Mouse (Mus musculus) small intestine, adult 2 months (tissue): ENCODE data around the gene 1110002E22Rik. TPM values are rescaled to one million over a fixed set of nuclear protein-coding genes. Genes with fewer than 3 reads are reported as not detected.

Experiments used
- H3K27ac ChIP-seq: fragments of 200-500 bp; 2 replicates; pipeline ENCODE4 v1.5.1; 2012; ENCODE audit warnings: low read depth, low read length, control low read depth, inconsistent platforms; ENCODE audit not compliant: insufficient read depth
- H3K27me3 ChIP-seq: fragments of 200-500 bp; 2 replicates; pipeline ENCODE4 v1.6.1; 2012; ENCODE audit warnings: mild to moderate bottlenecking, moderate library complexity, low read length, inconsistent platforms; ENCODE audit not compliant: control insufficient read depth, insufficient read depth
- H3K36me3 ChIP-seq: fragments of 200-500 bp; 2 replicates; pipeline ENCODE4 v1.6.1; 2012; ENCODE audit warnings: mild to moderate bottlenecking, low read length, control low read depth, inconsistent platforms; ENCODE audit not compliant: control insufficient read depth, insufficient read depth
- H3K4me1 ChIP-seq: fragments of 200-500 bp; 2 replicates; pipeline ENCODE4 v1.6.1; 2012; ENCODE audit warnings: low read length, inconsistent platforms, mixed read lengths; ENCODE audit not compliant: control insufficient read depth, insufficient read depth, insufficient read length
- H3K4me3 ChIP-seq: fragments of 200-500 bp; 2 replicates; pipeline ENCODE4 v1.5.1; 2012; ENCODE audit warnings: low read depth, mild to moderate bottlenecking, control low read depth, inconsistent platforms, low read length, moderate library complexity
- CTCF ChIP-seq: fragments of 200-500 bp; IDR thresholded peaks from 2 replicates; pipeline ENCODE4 v1.5.1; 2012; ENCODE audit warnings: low read depth, mild to moderate bottlenecking, control low read depth, inconsistent platforms, low read length, moderate library complexity, mixed read lengths; ENCODE audit not compliant: insufficient replicate concordance, insufficient read length; ENCODE audit errors: extremely low read depth
- POLR2A ChIP-seq: fragments of 200-500 bp; IDR thresholded peaks from 2 replicates; pipeline ENCODE4 v1.6.1; 2012; ENCODE audit warnings: low read depth, mild to moderate bottlenecking, control low read depth, inconsistent platforms, low read length, moderate library complexity
- WGBS: fragments of 180-500 bp; shearing (Covaris S2); methylation state at CpG from one replicate; pipeline ENCODE4 v1.1.7; 2018; 5-methylcytosine and 5-hydroxymethylcytosine counted together
- polyA plus RNA-seq: library from polyadenylated mRNA; depleted of rRNA; stranded (reverse); fragments of >200 nt; gene quantifications from 2 replicates; pipeline ENCODE4 v1.2.3, GENCODE M21; 2012

The 1110002E22Rik gene
- polyA plus RNA-seq, 1 experiment = 0.04 TPM

DNA sequence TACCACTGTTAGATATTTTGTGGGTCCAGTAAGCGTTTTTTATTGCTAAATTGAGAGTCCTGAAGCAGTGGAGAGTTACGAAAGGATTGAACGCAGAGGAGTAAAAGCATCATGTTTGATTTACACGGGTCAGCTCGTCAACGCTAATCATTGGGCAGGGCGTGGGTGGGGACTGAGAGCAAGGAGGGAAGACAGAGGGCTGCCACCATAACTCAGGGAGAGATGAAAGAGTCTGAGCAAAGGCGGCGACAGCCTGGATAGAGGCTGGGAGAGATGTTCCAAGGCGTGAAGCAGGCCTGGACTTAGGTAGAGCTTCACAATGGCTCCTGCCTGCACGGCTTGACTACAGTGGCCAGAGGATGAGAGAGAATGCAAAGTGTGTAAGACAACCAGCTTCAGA is 14.1 kb upstream of the 1110002E22Rik start:
- WGBS = 58% methylated on average over 11 of the region's 11 CpGs
- TF ChIP-seq CTCF = no peak
- TF ChIP-seq POLR2A = no peak

DNA sequence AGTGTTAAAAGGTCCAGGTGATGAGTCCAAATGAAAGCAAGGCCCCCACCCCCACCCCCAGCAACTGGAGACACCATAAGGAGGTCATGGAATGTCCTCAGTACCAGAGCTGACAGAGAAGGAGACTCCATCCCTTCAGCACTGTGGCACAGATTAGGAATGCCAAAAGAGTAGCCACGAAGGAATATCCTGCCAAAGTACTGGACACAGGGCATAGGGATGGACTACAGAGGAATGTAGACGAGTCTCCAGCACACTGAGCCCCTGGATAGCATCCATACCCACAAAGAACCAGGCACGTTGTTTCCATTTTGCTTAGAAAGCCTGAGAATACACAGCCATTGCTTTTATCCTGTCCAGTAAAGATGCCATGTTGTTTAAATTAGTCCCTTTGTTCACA is 13.4 kb upstream of the 1110002E22Rik start:
- no peaks in the 10 kb centered on the region for H3K36me3 ChIP-seq
- WGBS = 77% methylated on average over 3 of the region's 3 CpGs
- no peak overlapping the region for H3K4me3 ChIP-seq

More for the DNA sequence above, 14.1 kb upstream of the 1110002E22Rik start:
- H3K4me3 ChIP-seq = no peak overlapping the region
- H3K4me1 ChIP-seq = no peaks in the 10 kb centered on the region
- H3K27ac ChIP-seq = no peak overlapping the region
- no peaks in the 10 kb centered on the region for H3K27me3 ChIP-seq
- H3K36me3 ChIP-seq = no peaks in the 10 kb centered on the region

DNA sequence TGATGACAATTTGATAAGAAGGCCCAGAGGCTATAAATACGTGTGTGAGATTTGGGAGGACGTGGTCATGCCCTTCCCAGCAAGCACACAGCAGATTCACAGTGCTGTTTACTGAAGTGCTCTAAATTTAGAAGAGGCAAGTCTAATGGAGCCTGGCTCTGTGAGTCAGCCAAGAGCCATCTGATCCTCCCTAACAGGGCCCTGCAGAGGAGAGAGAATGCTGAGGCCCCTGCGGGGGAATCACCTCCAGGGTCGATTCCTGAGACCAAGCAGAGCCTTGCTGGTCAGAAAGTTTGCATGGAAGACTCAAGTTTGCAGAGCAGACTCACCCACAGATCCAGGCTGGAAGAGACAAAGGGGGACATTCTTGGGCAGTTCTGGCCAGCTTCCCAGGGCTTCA is 10.9 kb upstream of the 1110002E22Rik start:
- Histone ChIP-seq H3K4me3 (no peak overlapping the region), H3K36me3 (no peaks in the 10 kb centered on the region), H3K27me3 (no peaks in the 10 kb centered on the region), H3K4me1 (no peaks in the 10 kb centered on the region), H3K27ac (no peak overlapping the region)
- WGBS = 40% methylated on average over 4 of the region's 4 CpGs
- TF ChIP-seq CTCF (no peak), POLR2A (no peak)

More for the DNA sequence above, 13.4 kb upstream of the 1110002E22Rik start:
- TF ChIP-seq POLR2A = no peak
- Histone ChIP-seq H3K4me1 (no peaks in the 10 kb centered on the region), H3K27ac (no peak overlapping the region), H3K27me3 (no peaks in the 10 kb centered on the region)

DNA sequence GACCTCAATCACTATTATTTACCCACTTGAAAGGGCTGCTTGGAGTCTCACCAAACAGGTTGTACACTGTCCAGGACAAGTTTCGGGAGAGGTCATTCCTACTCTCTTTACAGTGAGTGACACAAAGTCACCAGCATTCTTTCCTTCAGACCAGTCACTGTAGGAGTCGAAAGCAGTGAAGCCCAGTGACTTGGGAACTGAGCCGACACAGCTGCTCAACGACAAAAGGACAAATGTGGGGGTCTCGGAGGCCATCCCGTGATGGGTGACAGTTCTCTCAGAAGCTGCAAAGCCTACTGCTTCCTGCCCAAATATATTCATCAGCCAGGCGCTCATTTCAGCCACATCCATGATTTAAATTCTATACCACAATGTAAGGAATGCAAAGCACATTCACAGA is 7.9 kb upstream of the 1110002E22Rik start:
- TF ChIP-seq CTCF = no peak
- TF ChIP-seq POLR2A = no peak
- Histone ChIP-seq H3K27ac (no peak overlapping the region), H3K4me3 (no peak overlapping the region), H3K4me1 (peaks cover 2% of the 10 kb centered on the region; the same call in 1 of the 2 replicates), H3K36me3 (no peaks in the 10 kb centered on the region), H3K27me3 (no peaks in the 10 kb centered on the region)
- 70% methylated on average over 7 of the region's 7 CpGs for WGBS

DNA sequence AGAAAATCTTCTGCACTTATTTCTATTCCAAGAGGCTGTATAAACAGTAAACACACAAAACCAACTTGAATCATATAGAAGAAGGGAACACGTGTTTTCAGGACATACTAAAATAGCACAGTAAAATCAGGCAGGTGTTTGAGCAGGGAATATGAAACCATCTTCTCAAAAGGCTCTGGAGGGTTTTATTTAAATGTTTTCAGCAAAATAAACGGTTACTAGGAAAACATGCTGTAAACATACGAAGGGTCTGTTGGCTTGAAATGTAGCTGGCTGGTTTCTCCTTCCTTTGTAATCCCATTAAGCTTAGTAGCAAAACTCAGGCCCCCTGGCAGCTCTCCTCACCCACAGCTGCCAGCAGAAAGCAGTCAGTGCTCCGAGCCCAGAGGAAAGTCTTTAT is 6.6 kb upstream of the 1110002E22Rik start:
- Histone ChIP-seq H3K27me3 (no peaks in the 10 kb centered on the region), H3K4me3 (no peak overlapping the region), H3K36me3 (no peaks in the 10 kb centered on the region), H3K27ac (no peak overlapping the region), H3K4me1 (peaks cover 2% of the 10 kb centered on the region; the same call in 1 of the 2 replicates)
- 65% methylated on average over 4 of the region's 4 CpGs for WGBS
- TF ChIP-seq POLR2A (no peak), CTCF (no peak)

DNA sequence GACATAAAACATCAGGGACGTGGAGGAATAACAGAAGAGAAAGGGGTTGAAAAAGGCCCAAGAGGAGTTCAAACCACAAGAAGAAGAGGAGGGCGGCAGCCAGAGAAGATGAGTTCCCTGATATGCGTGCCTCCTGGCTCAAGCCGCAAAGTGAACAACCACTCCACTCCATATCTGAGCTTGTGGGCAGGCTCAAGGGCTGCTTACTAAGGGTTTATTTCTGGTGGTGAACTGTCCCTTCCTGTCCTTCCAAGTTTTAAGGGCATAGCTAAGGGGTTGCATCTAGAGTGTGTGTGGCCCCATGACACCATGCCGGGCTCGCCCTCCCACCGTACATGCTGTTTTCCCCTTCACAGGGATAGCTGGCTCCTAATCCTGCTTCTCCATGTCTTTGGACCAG is 4.4 kb upstream of the 1110002E22Rik start:
- WGBS = 94% methylated on average over 7 of the region's 7 CpGs
- H3K36me3 ChIP-seq = no peaks in the 10 kb centered on the region
- no peak for TF ChIP-seq CTCF
- TF ChIP-seq POLR2A = no peak

DNA sequence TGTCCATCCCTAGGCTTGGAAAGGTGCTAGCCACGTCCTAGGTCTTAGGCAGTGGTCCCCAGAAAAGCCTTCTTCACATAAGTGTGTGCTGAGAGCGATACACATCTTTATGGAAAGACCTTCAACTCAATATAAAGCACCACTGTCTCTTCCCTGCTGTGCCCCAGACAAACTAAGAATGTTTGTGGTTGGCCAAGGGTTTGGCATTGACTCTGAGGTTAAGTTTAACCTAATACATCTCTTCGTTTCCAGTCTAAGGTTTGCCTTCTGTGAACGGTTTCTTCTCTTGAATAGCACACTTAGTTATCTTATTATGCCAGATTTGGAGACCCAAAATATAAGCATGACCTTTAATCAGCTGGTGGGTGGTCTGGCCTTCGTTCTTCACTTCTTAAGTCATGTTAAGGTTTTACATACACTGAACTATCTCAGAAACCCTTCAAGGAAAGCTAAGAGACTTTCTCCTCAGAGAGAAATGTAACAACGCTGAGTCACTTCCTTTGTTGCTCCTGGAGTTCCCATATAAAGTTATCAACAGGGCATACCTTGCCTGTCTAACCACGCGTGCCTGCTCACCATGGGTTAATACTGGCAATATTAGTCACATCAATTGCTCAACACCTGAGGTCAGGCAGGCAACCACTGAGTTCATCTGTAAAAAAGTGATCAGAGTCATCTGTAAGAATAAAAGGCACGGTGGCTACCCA is 3.5 kb upstream of the 1110002E22Rik start:
- Histone ChIP-seq H3K27ac (no peak overlapping the region), H3K36me3 (no peaks in the 10 kb centered on the region), H3K27me3 (no peaks in the 10 kb centered on the region), H3K4me1 (peaks cover 2% of the 10 kb centered on the region), H3K4me3 (no peak overlapping the region)
- WGBS = 71% methylated on average over 9 of the region's 9 CpGs
- TF ChIP-seq POLR2A (no peak), CTCF (no peak)

More for the DNA sequence above, 4.4 kb upstream of the 1110002E22Rik start:
- Histone ChIP-seq H3K27ac (no peak overlapping the region), H3K4me3 (no peak overlapping the region), H3K27me3 (no peaks in the 10 kb centered on the region), H3K4me1 (peaks cover 2% of the 10 kb centered on the region; the same call in 1 of the 2 replicates)
